Mouse (Mus musculus): ENCODE measurements at regions not wholly inside any gene's neighbourhood (a gene's known extent, or its start where the extent isn't known, plus 50 kb on each side); places are given as distances from the start of the nearest gene placed in this dataset.

DNA sequence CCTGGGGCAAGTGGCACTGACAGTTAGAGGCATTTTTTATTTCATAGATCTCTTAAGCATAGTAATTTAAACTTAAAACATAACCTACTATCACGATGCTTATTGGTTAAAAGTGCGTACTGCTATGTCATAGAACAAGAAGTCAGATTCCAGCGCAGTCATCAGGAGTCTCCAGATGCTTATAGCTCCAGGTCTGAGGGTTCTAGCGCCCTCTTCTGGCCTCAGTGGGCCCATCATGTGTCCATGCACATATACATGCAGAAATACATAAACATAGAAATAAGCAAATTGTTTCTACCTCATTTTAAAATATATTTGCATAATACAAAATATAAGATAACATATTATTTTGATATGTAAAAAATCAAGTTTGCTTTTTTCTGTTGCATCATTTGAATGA is 1002.8 kb upstream of the Adgrl2 start:
- no peaks in the 10 kb centered on the region for H3K4me1 ChIP-seq (replicated peaks; ENCODE audit: low read depth, low read length)
- H3K9me3 ChIP-seq (ENCODE audit: low read length) = no peaks in the 10 kb centered on the region
- H3K27me3 ChIP-seq (ENCODE audit: insufficient read depth, low read length) = no peaks in the 10 kb centered on the region
- H3K36me3 ChIP-seq (ENCODE audit: insufficient read depth, low read length) = no peaks in the 10 kb centered on the region
- no peak for TF ChIP-seq POU5F1 (IDR thresholded peaks at IDR 0.05; ENCODE audit: borderline replicate concordance, low read length)
- TF ChIP-seq CTCF (conservative IDR thresholded peaks at IDR 0.05; ENCODE audit: low read length) = peak; percentile 32
- TF ChIP-seq NANOG (IDR thresholded peaks at IDR 0.05; ENCODE audit: borderline replicate concordance, low read length) = no peak
- no peak overlapping the region for H3K4me3 ChIP-seq (replicated peaks; ENCODE audit: low read length)

DNA sequence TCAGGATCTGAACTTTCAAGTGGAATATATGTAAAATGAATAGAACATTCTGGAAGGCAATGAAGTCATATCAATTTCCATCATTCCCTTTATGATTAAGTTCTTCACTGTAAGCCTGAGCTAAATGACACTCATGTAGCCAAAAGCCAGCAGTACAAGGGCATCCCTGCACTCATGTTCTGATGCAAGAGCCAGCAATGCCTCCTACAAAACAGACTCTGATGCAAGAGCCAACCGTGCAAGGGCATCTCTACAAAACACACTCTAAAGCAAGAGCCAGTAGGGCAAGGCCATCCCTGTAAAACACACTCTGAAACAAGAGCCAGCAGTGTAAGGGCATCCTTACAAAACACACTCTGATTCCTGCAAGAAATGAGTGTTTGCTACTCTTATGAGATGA is 997.4 kb upstream of the Adgrl2 start:
- TF ChIP-seq CTCF (conservative IDR thresholded peaks at IDR 0.05; ENCODE audit: low read length) (no peak), POU5F1 (IDR thresholded peaks at IDR 0.05; ENCODE audit: borderline replicate concordance, low read length) (no peak), NANOG (IDR thresholded peaks at IDR 0.05; ENCODE audit: borderline replicate concordance, low read length) (no peak)
- H3K9me3 ChIP-seq (ENCODE audit: low read length) = no peaks in the 10 kb centered on the region
- H3K4me1 ChIP-seq (replicated peaks; ENCODE audit: low read depth, low read length) = no peaks in the 10 kb centered on the region
- H3K27me3 ChIP-seq (ENCODE audit: insufficient read depth, low read length) = no peaks in the 10 kb centered on the region
- no peaks in the 10 kb centered on the region for H3K36me3 ChIP-seq (ENCODE audit: insufficient read depth, low read length)
- no peak overlapping the region for H3K4me3 ChIP-seq (replicated peaks; ENCODE audit: low read length)

DNA sequence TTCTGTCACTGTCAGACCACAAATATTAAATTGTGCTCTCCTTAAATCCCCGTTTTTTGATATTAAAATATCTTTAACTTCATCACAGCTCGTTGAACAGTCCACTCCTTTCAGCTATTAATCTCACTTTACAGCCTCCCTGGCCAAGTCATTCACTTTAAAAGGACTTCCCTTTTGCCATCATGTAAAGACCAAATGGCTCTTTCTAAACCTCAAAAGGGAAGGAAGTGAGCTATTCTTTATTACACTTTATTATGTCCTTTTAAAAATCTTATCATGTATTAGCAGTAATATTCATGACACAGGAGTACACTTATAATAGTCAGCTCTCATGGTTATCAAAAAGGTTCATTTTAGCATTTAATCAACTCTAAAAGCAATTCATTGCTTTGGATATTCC is 966.6 kb upstream of the Adgrl2 start:
- H3K27me3 ChIP-seq (ENCODE audit: insufficient read depth, low read length) = no peaks in the 10 kb centered on the region
- H3K4me3 ChIP-seq (replicated peaks; ENCODE audit: low read length) = no peak overlapping the region
- no peaks in the 10 kb centered on the region for H3K36me3 ChIP-seq (ENCODE audit: insufficient read depth, low read length)

DNA sequence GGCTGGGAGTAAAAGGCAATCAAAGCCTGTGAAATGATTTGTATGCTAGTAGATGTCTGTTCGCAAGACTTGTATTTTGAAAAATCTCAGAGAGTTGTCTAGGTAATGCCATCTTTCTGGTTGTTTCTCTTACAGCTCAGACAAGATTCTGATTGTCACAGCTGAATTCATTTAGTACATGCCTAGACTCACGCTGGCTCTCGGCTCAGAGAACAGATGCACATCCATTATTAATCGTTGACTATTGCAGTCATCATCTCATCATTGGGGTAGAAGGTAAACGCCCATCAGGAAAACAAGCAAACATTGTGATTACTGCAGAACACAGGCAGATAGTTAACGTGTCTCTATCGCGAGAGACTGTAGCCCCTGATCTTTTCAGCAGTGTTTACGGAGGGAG is 945.8 kb upstream of the Adgrl2 start:
- no peaks in the 10 kb centered on the region for H3K4me1 ChIP-seq (replicated peaks; ENCODE audit: low read depth, low read length)
- TF ChIP-seq CTCF (conservative IDR thresholded peaks at IDR 0.05; ENCODE audit: low read length) (no peak), NANOG (IDR thresholded peaks at IDR 0.05; ENCODE audit: borderline replicate concordance, low read length) (no peak), POU5F1 (IDR thresholded peaks at IDR 0.05; ENCODE audit: borderline replicate concordance, low read length) (no peak)
- H3K27me3 ChIP-seq (ENCODE audit: insufficient read depth, low read length) = no peaks in the 10 kb centered on the region
- H3K36me3 ChIP-seq (ENCODE audit: insufficient read depth, low read length) = no peaks in the 10 kb centered on the region
- no peaks in the 10 kb centered on the region for H3K9me3 ChIP-seq (ENCODE audit: low read length)
- H3K4me3 ChIP-seq (replicated peaks; ENCODE audit: low read length) = no peak overlapping the region

More for the DNA sequence above, 966.6 kb upstream of the Adgrl2 start:
- no peaks in the 10 kb centered on the region for H3K9me3 ChIP-seq (ENCODE audit: low read length)
- no peaks in the 10 kb centered on the region for H3K4me1 ChIP-seq (replicated peaks; ENCODE audit: low read depth, low read length)
- no peak for TF ChIP-seq NANOG (IDR thresholded peaks at IDR 0.05; ENCODE audit: borderline replicate concordance, low read length)
- TF ChIP-seq POU5F1 (IDR thresholded peaks at IDR 0.05; ENCODE audit: borderline replicate concordance, low read length) = no peak
- no peak for TF ChIP-seq CTCF (conservative IDR thresholded peaks at IDR 0.05; ENCODE audit: low read length)

DNA sequence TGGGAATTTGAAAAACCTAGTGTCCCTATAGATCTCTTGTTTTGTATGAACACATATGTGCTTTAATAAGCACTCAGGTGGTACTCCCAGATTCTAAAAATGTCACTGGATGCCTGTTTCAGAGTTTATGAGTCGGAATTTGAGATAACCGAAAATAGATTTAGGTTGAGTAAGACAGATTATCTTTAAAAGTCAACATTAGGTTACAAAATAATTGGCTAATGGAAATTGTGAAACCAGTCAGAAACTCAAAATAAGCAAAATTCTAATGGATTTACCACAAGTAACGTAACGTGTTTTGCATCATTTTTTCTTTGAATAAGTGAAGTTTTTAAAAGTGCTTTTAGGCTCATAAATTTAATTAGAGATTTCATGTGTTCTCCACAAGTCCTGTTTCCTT is 944.5 kb upstream of the Adgrl2 start:
- Histone ChIP-seq H3K4me1 (replicated peaks; ENCODE audit: low read depth, low read length) (no peaks in the 10 kb centered on the region), H3K27me3 (ENCODE audit: insufficient read depth, low read length) (no peaks in the 10 kb centered on the region), H3K4me3 (replicated peaks; ENCODE audit: low read length) (no peak overlapping the region), H3K36me3 (ENCODE audit: insufficient read depth, low read length) (no peaks in the 10 kb centered on the region), H3K9me3 (ENCODE audit: low read length) (no peaks in the 10 kb centered on the region)
- TF ChIP-seq NANOG (IDR thresholded peaks at IDR 0.05; ENCODE audit: borderline replicate concordance, low read length) = no peak
- no peak for TF ChIP-seq CTCF (conservative IDR thresholded peaks at IDR 0.05; ENCODE audit: low read length)
- no peak for TF ChIP-seq POU5F1 (IDR thresholded peaks at IDR 0.05; ENCODE audit: borderline replicate concordance, low read length)

DNA sequence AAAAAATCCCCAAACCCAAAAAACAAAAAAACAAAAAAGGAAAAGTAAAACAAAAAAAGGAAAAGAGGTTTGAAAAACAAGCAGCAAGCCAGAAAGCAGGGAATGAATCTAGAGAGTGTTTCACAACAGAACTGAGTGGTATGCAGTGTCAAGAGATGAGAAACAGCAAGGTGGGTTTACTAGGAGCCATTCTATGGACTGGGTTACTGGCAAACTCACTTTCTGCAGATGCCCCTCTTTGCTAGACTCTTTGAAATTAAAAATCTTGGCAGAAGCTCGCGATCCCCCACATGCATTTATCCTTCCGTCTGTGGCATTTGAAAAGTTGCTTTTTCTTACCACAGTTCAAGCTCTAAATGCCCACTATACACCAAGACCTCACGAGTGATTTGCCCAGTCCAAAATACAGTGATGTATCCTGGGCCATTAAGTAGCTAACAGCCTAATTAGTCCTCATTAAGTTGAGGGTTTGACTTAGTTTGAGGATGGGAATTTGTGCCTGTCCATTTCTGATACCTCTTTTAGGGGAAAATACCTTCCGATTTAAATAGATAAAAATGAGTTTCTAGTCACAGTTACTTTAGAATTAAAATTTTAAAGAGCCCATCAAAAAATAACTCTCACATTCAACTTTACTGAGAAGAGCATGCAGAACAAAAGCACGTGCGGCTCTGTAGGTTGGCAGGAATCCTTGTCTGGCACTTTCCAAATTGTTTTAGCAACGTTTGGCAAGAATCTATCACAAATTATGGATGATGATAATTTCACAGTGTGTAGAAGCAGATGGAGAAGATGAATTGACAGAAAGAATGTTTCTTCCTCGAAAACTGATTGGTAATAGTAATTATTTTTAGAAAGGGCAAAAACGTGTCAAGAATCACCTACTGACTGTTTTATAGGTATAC is 938.4 kb upstream of the Adgrl2 start:
- no peaks in the 10 kb centered on the region for H3K27me3 ChIP-seq (ENCODE audit: insufficient read depth, low read length)
- H3K4me3 ChIP-seq (replicated peaks; ENCODE audit: low read length) = no peak overlapping the region
- no peaks in the 10 kb centered on the region for H3K4me1 ChIP-seq (replicated peaks; ENCODE audit: low read depth, low read length)
- no peak for TF ChIP-seq CTCF (conservative IDR thresholded peaks at IDR 0.05; ENCODE audit: low read length)
- H3K9me3 ChIP-seq (ENCODE audit: low read length) = no peaks in the 10 kb centered on the region
- H3K36me3 ChIP-seq (ENCODE audit: insufficient read depth, low read length) = no peaks in the 10 kb centered on the region

DNA sequence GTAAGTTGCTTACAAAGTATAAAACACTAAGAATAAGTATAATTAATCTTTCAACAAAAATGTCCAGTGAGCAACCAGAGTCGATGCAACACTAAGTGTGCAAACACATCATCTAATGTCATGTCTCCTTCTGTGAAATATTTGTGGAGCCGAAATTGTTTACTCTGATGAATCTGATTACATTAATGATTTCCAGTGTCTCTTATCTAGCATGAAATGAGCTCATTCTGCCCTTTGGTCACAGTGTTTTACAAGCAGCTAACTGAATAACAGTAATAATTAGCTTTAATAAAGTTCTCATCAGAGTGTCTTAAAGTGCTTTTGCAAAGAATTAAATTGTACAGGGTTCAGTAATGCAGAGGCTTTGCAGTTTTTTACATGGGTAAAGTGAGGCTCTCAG is 929.9 kb upstream of the Adgrl2 start:
- no peak for TF ChIP-seq CTCF (conservative IDR thresholded peaks at IDR 0.05; ENCODE audit: low read length)
- no peak for TF ChIP-seq POU5F1 (IDR thresholded peaks at IDR 0.05; ENCODE audit: borderline replicate concordance, low read length)
- no peak for TF ChIP-seq NANOG (IDR thresholded peaks at IDR 0.05; ENCODE audit: borderline replicate concordance, low read length)

DNA sequence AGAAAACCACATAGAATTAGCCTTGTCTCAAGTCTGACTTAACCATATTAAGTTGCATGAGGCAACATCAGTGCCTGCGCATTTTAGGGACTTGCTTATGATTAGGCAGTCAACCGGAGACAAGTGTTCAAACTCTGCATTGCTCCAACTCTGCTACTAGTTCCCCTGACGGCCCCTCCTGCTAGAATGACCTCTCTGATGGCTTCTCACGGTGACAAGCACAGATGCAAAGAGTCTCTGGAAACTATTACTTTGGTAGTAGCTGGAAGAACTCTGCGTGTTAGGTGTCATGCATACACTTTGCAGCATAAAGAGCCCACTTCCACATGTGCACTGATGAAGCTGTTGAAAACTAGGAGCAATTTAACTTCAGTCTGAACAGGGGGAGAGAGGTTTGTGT is 927.8 kb upstream of the Adgrl2 start:
- no peaks in the 10 kb centered on the region for H3K4me1 ChIP-seq (replicated peaks; ENCODE audit: low read depth, low read length)
- TF ChIP-seq CTCF (conservative IDR thresholded peaks at IDR 0.05; ENCODE audit: low read length) (no peak), NANOG (IDR thresholded peaks at IDR 0.05; ENCODE audit: borderline replicate concordance, low read length) (no peak), POU5F1 (IDR thresholded peaks at IDR 0.05; ENCODE audit: borderline replicate concordance, low read length) (no peak)
- no peak overlapping the region for H3K4me3 ChIP-seq (replicated peaks; ENCODE audit: low read length)
- no peaks in the 10 kb centered on the region for H3K27me3 ChIP-seq (ENCODE audit: insufficient read depth, low read length)
- H3K9me3 ChIP-seq (ENCODE audit: low read length) = no peaks in the 10 kb centered on the region
- no peaks in the 10 kb centered on the region for H3K36me3 ChIP-seq (ENCODE audit: insufficient read depth, low read length)

More for the DNA sequence above, 929.9 kb upstream of the Adgrl2 start:
- Histone ChIP-seq H3K4me1 (replicated peaks; ENCODE audit: low read depth, low read length) (no peaks in the 10 kb centered on the region), H3K9me3 (ENCODE audit: low read length) (no peaks in the 10 kb centered on the region), H3K4me3 (replicated peaks; ENCODE audit: low read length) (no peak overlapping the region), H3K27me3 (ENCODE audit: insufficient read depth, low read length) (no peaks in the 10 kb centered on the region), H3K36me3 (ENCODE audit: insufficient read depth, low read length) (no peaks in the 10 kb centered on the region)

DNA sequence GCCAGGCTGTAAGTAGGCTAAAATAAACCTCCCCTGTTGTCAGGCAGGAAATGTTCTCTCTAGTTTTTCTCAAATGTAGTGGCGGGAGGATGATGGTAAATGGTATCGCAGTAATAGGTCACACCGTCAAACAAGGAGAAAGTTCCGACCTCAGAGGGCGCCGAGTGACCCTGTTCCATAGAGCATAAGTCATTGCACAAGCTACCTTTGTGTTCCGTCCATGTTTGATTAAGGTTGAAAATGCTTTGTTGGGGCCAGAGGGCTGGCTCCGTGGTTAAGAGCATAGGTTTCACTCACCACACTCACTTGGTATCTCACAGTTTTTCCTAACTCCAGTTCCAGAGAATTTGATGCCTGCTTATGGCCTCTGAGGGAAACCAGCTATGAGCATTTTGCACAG is 920.4 kb upstream of the Adgrl2 start:
- no peaks in the 10 kb centered on the region for H3K36me3 ChIP-seq (ENCODE audit: insufficient read depth, low read length)
- no peak overlapping the region for H3K4me3 ChIP-seq (replicated peaks; ENCODE audit: low read length)
- TF ChIP-seq NANOG (IDR thresholded peaks at IDR 0.05; ENCODE audit: borderline replicate concordance, low read length) = no peak
- H3K4me1 ChIP-seq (replicated peaks; ENCODE audit: low read depth, low read length) = no peaks in the 10 kb centered on the region
- no peaks in the 10 kb centered on the region for H3K27me3 ChIP-seq (ENCODE audit: insufficient read depth, low read length)
- H3K9me3 ChIP-seq (ENCODE audit: low read length) = no peaks in the 10 kb centered on the region
